Mouse (Mus musculus) adrenal gland, adult 2 months (tissue): Measurements from ENCODE around the gene Ralgps2. TPM values are rescaled to one million over a fixed set of nuclear protein-coding genes. Genes with fewer than 3 reads are reported as not detected.

ENCODE experiments used
- DNase-seq: peaks from one replicate; pipeline ENCODE4 v3.0.0; 2021
- polyA plus RNA-seq: library from polyadenylated mRNA; depleted of rRNA; stranded (reverse); fragments of >200 nt; gene quantifications from 2 replicates; pipeline ENCODE4 v1.2.3, GENCODE M21; 2012
- total RNA-seq, 2 experiments: library from RNA; stranded (reverse); gene quantifications; 2 replicates each; pipeline ENCODE4 v1.2.3; 2021

The Ralgps2 gene
- total and polyA plus RNA-seq, 3 experiments = 5.1 to 24.7 (median 18.9) TPM

GRCm38 (mm10) chr1:156955926-156956760 is 16.7 kb upstream of the Ralgps2 start:
- DNase-seq = peak; percentile 3

- no peak for DNase-seq
Observed at GRCm38 (mm10) chr1:156954216-156954615, 14.8 kb upstream of the Ralgps2 start.

- DNase-seq = no peak
Observed at GRCm38 (mm10) chr1:156950354-156950753, 10.9 kb upstream of the Ralgps2 start.

- DNase-seq = no peak
Observed at GRCm38 (mm10) chr1:156940584-156940983, 1.2 kb upstream of the Ralgps2 start.

- DNase-seq = no peak
Observed at GRCm38 (mm10) chr1:156940142-156940522, 706 bp upstream of the Ralgps2 start.

- DNase-seq = peak; percentile 81
Observed at GRCm38 (mm10) chr1:156938705-156939242, 652 bp downstream of the Ralgps2 start.

- no peak for DNase-seq
Observed at GRCm38 (mm10) chr1:156937436-156937835, 2.0 kb downstream of the Ralgps2 start.

GRCm38 (mm10) chr1:156933712-156934111 is 5.7 kb downstream of the Ralgps2 start:
- DNase-seq = no peak

- no peak for DNase-seq
Observed at GRCm38 (mm10) chr1:156932036-156932774, 7.2 kb downstream of the Ralgps2 start.

GRCm38 (mm10) chr1:156931106-156931870 is 8.1 kb downstream of the Ralgps2 start:
- DNase-seq = no peak

GRCm38 (mm10) chr1:156930263-156930662 is 9.2 kb downstream of the Ralgps2 start:
- no peak for DNase-seq

GRCm38 (mm10) chr1:156928255-156928654 is 11.2 kb downstream of the Ralgps2 start:
- no peak for DNase-seq

GRCm38 (mm10) chr1:156923511-156923910 is 15.9 kb downstream of the Ralgps2 start:
- no peak for DNase-seq

GRCm38 (mm10) chr1:156922921-156923320 is 16.5 kb downstream of the Ralgps2 start:
- no peak for DNase-seq

GRCm38 (mm10) chr1:156921290-156921994 is 18.0 kb downstream of the Ralgps2 start:
- no peak for DNase-seq

GRCm38 (mm10) chr1:156917460-156917859 is 22.0 kb downstream of the Ralgps2 start:
- DNase-seq = no peak

- no peak for DNase-seq
Observed at GRCm38 (mm10) chr1:156916361-156916760, 23.1 kb downstream of the Ralgps2 start.

- DNase-seq = no peak
Observed at GRCm38 (mm10) chr1:156914942-156915341, 24.5 kb downstream of the Ralgps2 start.

GRCm38 (mm10) chr1:156913190-156913589 is 26.2 kb downstream of the Ralgps2 start:
- no peak for DNase-seq

GRCm38 (mm10) chr1:156910948-156911347 is 28.5 kb downstream of the Ralgps2 start:
- no peak for DNase-seq

- no peak for DNase-seq
Observed at GRCm38 (mm10) chr1:156909866-156910265, 29.6 kb downstream of the Ralgps2 start.

GRCm38 (mm10) chr1:156909265-156909664 is 30.2 kb downstream of the Ralgps2 start:
- no peak for DNase-seq
